Mouse (Mus musculus) ES-E14 (cell line): ENCODE results near the gene Smad1.

Experiments used
- CHD2 ChIP-seq: IDR thresholded peaks from 2 replicates; pipeline ENCODE4 v1.6.1; 2014; ENCODE audit warnings: mild to moderate bottlenecking, low read depth, low read length, inconsistent platforms
- HCFC1 ChIP-seq: IDR thresholded peaks from 2 replicates; pipeline ENCODE4 v1.6.1; 2012; ENCODE audit warnings: low read length, inconsistent platforms, borderline replicate concordance; ENCODE audit not compliant: insufficient read depth
- MAFK ChIP-seq: IDR thresholded peaks from 2 replicates; pipeline ENCODE4 v1.6.1; 2014; ENCODE audit warnings: mild to moderate bottlenecking, low read depth, low read length, inconsistent platforms; ENCODE audit not compliant: insufficient read depth
- ZC3H11A ChIP-seq: IDR thresholded peaks from 2 replicates; pipeline ENCODE4 v1.6.1; 2012; ENCODE audit warnings: low read depth, mild to moderate bottlenecking, inconsistent platforms, low read length, borderline replicate concordance
- ZNF384 ChIP-seq: IDR thresholded peaks from 2 replicates; pipeline ENCODE4 v1.6.1; 2012; ENCODE audit warnings: low read depth, low read length, inconsistent platforms

- TF ChIP-seq MAFK (no peak), ZC3H11A (0 out of 2 replicates have a peak, but pooled peaks have one; percentile 9), ZNF384 (no peak), CHD2 (no peak), HCFC1 (no peak)
These were observed 101.6 kb downstream of the Smad1 start for GRCm38 (mm10) chr8:79297763-79298162.
